Mouse (Mus musculus) ovary, postnatal 14 days (tissue): ENCODE measurements at regions not wholly inside any gene's neighbourhood (a gene's known extent, or its start where the extent isn't known, plus 50 kb on each side); places are given as distances from the start of the nearest gene placed in this dataset.
"Not testable (repeated sequence)": the region's sequence is repeated elsewhere in the genome, so short reads cannot be mapped to it uniquely, and the experiment has no call there.

Source experiments
- DNase-seq: peaks from one replicate; pipeline ENCODE4 v3.0.0; 2022; ENCODE audit warnings: low spot score

DNA sequence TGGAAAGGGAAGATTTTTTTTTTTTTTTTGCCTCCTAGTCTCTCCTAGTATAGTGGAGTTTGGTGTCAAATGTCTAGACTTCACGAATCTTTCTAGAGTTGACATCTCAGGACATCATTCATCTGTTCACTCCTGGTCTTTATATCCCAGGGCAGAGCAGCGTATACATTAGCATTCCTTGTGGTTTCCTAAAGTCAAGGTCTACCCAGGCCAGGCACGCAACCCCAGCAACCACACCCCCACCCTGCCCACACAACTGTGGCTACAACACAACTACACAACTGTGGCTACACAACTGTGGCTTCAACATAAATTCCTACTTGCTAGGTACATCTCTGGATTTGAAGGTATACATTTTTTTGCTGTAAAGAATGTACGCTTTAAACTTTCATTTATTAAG is 122.2 kb downstream of the Ppp1r3a start:
- no peak for DNase-seq

- DNase-seq, result no peak
Observed at GRCm38 (mm10) chr6:14631719-14632445, 123.2 kb downstream of the Ppp1r3a start.

GRCm38 (mm10) chr6:14616629-14617028 is 138.4 kb downstream of the Ppp1r3a start:
- DNase-seq, result no peak

GRCm38 (mm10) chr6:14608076-14608475 is 147.0 kb downstream of the Ppp1r3a start:
- no peak for DNase-seq

- DNase-seq, result no peak
Observed at GRCm38 (mm10) chr6:14600543-14601249, 154.4 kb downstream of the Ppp1r3a start.

GRCm38 (mm10) chr6:14596880-14597466 is 158.1 kb downstream of the Ppp1r3a start:
- no peak for DNase-seq

DNA sequence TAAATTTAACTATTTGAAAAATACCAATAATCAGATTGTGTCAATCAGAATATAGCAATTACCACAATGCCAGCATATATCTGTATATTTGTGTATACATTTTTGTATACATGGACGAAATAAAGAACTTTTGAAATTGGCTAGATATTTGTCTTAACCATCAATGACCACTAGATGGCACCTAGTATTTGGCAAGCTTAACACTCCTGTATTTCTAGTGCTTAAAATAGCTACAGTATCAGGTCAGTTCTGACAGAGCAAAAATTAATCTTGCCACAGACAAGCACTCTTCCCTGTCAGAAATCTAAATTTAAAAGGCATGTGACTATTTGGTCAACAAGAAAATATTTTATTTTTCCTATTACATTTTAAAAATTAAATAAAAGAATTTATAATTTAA is 169.2 kb downstream of the Ppp1r3a start:
- DNase-seq, result no peak

GRCm38 (mm10) chr6:14583829-14584228 is 171.2 kb downstream of the Ppp1r3a start:
- no peak for DNase-seq

GRCm38 (mm10) chr6:14574607-14575006 is 180.5 kb downstream of the Ppp1r3a start:
- no peak for DNase-seq

DNA sequence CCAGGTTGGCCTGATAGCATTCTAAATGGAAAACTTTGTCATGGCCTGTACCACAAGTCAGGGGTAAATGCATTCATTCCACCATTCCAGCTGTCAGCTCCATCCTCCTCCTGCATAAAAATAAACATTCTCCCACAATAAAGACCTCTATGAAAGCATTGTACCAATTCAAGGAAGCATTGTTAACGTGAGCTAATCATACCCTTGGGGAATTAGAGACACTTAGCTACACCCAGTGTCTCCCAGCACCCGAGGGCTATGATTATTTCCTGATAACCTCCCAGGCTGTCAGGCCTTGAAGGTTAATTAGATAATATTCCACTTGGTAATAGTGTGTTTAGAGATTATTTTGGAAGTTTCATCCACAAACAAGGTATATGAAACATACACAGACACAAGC is 182.1 kb downstream of the Ppp1r3a start:
- DNase-seq, result no peak

GRCm38 (mm10) chr6:14540333-14540732 is 214.7 kb downstream of the Ppp1r3a start:
- DNase-seq, result no peak

GRCm38 (mm10) chr6:14529096-14529495 is 226.0 kb downstream of the Ppp1r3a start:
- DNase-seq, result no peak

DNA sequence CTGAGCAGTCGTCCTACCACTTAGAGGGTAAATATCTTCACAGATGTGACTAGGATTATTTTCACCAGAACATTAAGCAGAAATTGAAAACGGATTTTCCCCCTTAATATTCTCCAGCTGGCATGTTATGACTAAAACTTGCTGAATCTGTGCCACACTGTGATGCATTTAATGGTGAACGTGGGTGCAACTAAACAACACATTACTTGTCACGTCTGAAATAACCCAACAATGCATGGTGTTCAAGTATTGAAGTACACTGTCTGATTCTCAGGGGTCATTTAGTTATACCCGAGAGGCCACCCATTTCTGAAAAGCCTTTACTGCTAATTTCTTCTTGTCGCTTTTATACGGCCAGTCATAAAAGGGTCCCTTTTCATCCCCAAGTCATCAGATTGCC is 226.5 kb downstream of the Ppp1r3a start:
- DNase-seq, result no peak

GRCm38 (mm10) chr6:14522742-14523141 is 232.3 kb downstream of the Ppp1r3a start:
- no peak for DNase-seq

- DNase-seq, result no peak
Observed at GRCm38 (mm10) chr6:14521321-14521720, 233.8 kb downstream of the Ppp1r3a start.

GRCm38 (mm10) chr6:14504171-14504570 is 250.9 kb downstream of the Ppp1r3a start:
- peak; percentile 21 for DNase-seq

DNA sequence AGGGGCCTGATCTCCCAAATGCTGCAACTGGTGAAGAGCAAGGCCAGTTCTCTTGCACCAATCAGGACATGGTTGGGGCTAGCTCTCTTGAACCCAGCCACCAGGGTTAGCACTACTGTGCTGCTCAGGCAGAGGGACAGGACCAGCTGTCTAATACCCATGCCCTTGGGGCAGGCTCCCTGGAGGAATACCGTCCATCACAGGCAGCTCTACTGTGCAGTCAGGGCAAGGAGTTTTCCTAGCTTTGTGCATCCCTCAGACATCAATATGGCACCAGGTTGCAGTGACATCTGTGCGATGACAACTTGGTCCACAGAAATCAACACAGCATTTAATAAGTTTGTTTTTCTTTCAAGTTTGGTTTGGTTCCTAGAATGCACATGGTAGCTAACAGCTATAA is 254.4 kb downstream of the Ppp1r3a start:
- no peak for DNase-seq

DNA sequence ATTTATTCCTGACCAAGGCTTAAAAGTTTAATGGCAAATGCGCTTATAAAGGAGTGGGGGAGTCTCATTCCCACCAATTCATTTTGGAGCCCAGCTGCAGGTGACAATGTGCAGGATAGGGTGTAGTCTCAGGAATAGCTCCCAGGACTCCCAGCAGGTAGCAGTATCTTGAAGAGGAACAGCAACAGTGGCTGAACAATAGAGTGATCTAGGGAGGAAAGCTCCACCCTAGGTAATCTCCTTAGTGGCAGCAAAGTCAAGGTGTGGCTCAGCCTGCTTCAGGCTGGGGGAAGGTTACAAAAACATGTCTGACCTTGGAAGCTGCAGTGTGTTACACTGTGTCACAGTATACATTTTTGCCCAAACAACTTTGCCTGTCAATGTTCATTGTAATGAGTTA is 255.2 kb downstream of the Ppp1r3a start:
- not testable (repeated sequence) for DNase-seq

DNA sequence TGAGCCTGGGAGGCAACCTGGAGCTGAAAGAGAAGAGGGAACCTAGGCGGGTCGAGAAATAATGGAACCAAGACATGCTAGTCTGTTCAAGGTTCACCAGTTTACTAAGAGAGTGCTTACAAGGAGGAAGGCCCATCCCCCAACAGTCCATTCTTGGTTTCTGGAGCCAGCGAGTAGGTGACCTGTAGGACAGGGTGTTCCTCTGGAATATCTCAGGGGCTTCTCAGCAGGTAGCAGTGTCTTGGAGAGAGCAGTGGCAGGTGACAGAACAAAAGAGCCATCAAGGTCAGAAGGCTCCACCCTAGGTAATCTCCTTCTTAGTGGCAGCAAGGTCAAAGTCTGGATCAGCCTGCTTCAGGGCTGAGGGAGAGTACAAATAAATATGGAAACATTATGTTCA is 268.4 kb downstream of the Ppp1r3a start:
- DNase-seq, result not testable (repeated sequence)

- DNase-seq, result no peak
Observed at GRCm38 (mm10) chr6:14456394-14456793, 298.7 kb downstream of the Ppp1r3a start.

DNA sequence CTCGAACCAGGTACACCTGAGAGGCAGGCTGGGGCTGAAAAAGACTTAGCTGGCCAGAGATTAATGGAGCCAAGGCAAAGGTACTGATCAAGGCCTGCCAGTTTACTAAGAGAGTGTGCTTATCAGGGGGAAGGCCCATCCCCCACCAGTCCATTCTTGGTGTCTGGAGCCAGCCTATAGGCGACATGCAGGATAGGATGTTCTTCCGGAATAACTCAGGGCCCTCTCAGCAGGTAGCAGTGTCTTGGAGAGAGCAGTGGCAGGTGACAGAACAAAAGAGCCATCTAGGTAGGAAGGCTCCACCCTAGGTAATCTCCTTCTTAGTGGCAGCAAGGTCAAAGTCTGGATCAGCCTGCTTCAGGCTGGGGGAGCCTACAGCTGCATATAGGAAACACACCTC is 301.8 kb downstream of the Ppp1r3a start:
- DNase-seq, result not testable (repeated sequence)

DNA sequence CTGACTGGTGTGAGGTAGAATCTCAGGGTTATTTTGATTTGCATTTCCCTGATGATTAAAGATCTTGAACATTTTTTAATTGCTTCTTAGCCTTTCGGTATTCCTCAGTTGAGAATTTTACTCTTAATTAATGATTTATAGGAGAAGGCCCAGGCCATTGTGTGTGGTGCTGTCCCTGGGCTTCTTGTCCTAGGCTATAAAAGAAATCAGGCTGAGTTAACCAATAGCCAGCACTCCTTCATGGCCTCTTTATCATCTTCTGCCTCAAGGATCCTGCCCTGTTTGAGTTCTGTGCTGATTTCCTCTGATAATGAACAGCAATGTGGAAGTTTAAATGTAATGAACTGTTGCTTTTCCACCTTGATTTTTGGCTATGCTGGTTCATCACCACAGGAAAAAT is 323.3 kb downstream of the Ppp1r3a start:
- DNase-seq, result no peak

DNA sequence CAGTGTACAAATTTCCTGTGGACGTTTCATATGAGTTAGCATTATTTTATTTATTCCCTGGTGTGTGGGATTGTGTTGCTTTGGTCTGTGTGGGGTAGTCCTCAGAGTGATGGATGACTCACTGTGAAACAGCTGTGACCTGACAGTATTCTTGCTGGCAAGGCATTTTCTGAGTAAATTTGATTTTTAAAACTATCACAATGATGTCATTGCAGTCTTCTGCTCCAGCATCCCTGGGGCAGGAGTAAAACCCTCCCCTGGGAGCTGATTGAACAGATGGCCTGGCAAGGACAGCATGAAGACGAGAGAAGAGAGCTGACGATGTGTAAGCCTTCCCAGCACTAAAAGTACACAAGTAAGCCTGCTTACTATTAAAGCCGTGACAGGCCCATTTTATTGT is 345.3 kb downstream of the Ppp1r3a start:
- DNase-seq, result peak; percentile 6
